Mouse (Mus musculus) stomach, embryonic 16.5 days (tissue): ENCODE results near the gene Cenpl. TPM values are rescaled to one million over a fixed set of nuclear protein-coding genes. Genes with fewer than 3 reads are reported as not detected.

ENCODE experiments used
- polyA plus RNA-seq: library from polyadenylated mRNA; unstranded; fragments of >200 nt; fragmentation: Nextera tagmentation; extraction: Ambion mirVana; gene quantifications from 2 replicates; pipeline ENCODE4 v1.2.1, GENCODE M21; 2015

Cenpl gene
- polyA plus RNA-seq, 1 experiment from 2014 or later: 26.3 TPM

Other genes with a start within 250 kb of the Cenpl start
- gene Rc3h1, start 164.3 kb upstream of the Cenpl start, polyA plus RNA-seq: 6.3 and 6.4 TPM in 2 replicates
- gene Serpinc1, start 92.1 kb upstream of the Cenpl start, polyA plus RNA-seq: 34.1 and 40.6 TPM in 2 replicates
- 4.0 and 7.4 TPM in 2 replicates for gene Zbtb37, start 35.9 kb upstream of the Cenpl start, polyA plus RNA-seq
- gene Dars2, start 55 bp upstream of the Cenpl start, polyA plus RNA-seq: 31.1 and 34.0 TPM in 2 replicates
- gene Klhl20, start 60.8 kb downstream of the Cenpl start, polyA plus RNA-seq: 13.7 and 15.6 TPM in 2 replicates
- gene Ankrd45, start 72.0 kb downstream of the Cenpl start, polyA plus RNA-seq: 1.1 and 1.6 TPM in 2 replicates
- gene Tex50, start 88.6 kb downstream of the Cenpl start, polyA plus RNA-seq: not detected in 2 replicates
- gene Prdx6, start 180.5 kb downstream of the Cenpl start, polyA plus RNA-seq: 436 and 447 TPM in 2 replicates